Mouse (Mus musculus): ENCODE results near the gene Gm17482. TPM values are rescaled to one million over a fixed set of nuclear protein-coding genes. Genes with fewer than 3 reads are reported as not detected.

The Gm17482 gene
- polyA plus RNA-seq, 1 experiment from 2014 or later, result not detected

- no peaks in the 10 kb centered on the region for H3K79me2 ChIP-seq (ENCODE audit: inconsistent target)
- WGBS (ENCODE audit: missing documents), result 97% methylated on average over 10 of the region's 10 CpGs
These were observed 41.6 kb downstream of the Gm17482 start for GRCm38 (mm10) chr6:115268551-115269385.

GRCm38 (mm10) chr6:115269561-115269960, 42.4 kb downstream of the Gm17482 start:
- H3K4me3 ChIP-seq (ENCODE audit: inconsistent target), result no peak overlapping the region
- H3K36me3 ChIP-seq (ENCODE audit: inconsistent target), result no peaks in the 10 kb centered on the region
- H3K79me2 ChIP-seq (ENCODE audit: inconsistent target), result no peaks in the 10 kb centered on the region
- 89% methylated on average over 5 of the region's 5 CpGs for WGBS (ENCODE audit: missing documents)
- 0 out of 2 replicates have a peak overlapping the region, but pooled peaks have one; percentile 5 for H3K27ac ChIP-seq

More at GRCm38 (mm10) chr6:115268551-115269385, 41.6 kb downstream of the Gm17482 start:
- Histone ChIP-seq H3K27ac (no peak overlapping the region), H3K4me3 (ENCODE audit: inconsistent target) (no peak overlapping the region), H3K36me3 (ENCODE audit: inconsistent target) (no peaks in the 10 kb centered on the region)

GRCm38 (mm10) chr6:115270085-115270484, 42.9 kb downstream of the Gm17482 start:
- H3K27ac ChIP-seq, result 0 out of 2 replicates have a peak overlapping the region, but pooled peaks have one; percentile 5
- no peaks in the 10 kb centered on the region for H3K36me3 ChIP-seq (ENCODE audit: inconsistent target)
- 60% methylated on average over 2 of the region's 2 CpGs for WGBS (ENCODE audit: missing documents)
- H3K79me2 ChIP-seq (ENCODE audit: inconsistent target), result no peaks in the 10 kb centered on the region
- no peak overlapping the region for H3K4me3 ChIP-seq (ENCODE audit: inconsistent target)

GRCm38 (mm10) chr6:115271326-115271725, 44.2 kb downstream of the Gm17482 start:
- no peaks in the 10 kb centered on the region for H3K79me2 ChIP-seq (ENCODE audit: inconsistent target)
- H3K27ac ChIP-seq, result no peak overlapping the region
- H3K36me3 ChIP-seq (ENCODE audit: inconsistent target), result no peaks in the 10 kb centered on the region
- no peak overlapping the region for H3K4me3 ChIP-seq (ENCODE audit: inconsistent target)
- 92% methylated on average over 3 of the region's 3 CpGs for WGBS (ENCODE audit: missing documents)

- Histone ChIP-seq H3K27ac (no peak overlapping the region), H3K4me3 (ENCODE audit: inconsistent target) (no peak overlapping the region), H3K79me2 (ENCODE audit: inconsistent target) (no peaks in the 10 kb centered on the region), H3K36me3 (ENCODE audit: inconsistent target) (no peaks in the 10 kb centered on the region)
- WGBS (ENCODE audit: missing documents), result 39% methylated on average over 4 of the region's 4 CpGs
These were observed 44.7 kb downstream of the Gm17482 start for GRCm38 (mm10) chr6:115271866-115272271.

- WGBS (ENCODE audit: missing documents), result 97% methylated on average over 8 of the region's 10 CpGs
- H3K27ac ChIP-seq, result no peak overlapping the region
- no peaks in the 10 kb centered on the region for H3K36me3 ChIP-seq (ENCODE audit: inconsistent target)
- H3K4me3 ChIP-seq (ENCODE audit: inconsistent target), result no peak overlapping the region
- H3K79me2 ChIP-seq (ENCODE audit: inconsistent target), result no peaks in the 10 kb centered on the region
These were observed 46.2 kb downstream of the Gm17482 start for GRCm38 (mm10) chr6:115273346-115273745.

- WGBS (ENCODE audit: missing documents), result 93% methylated on average over 7 of the region's 9 CpGs
- no peaks in the 10 kb centered on the region for H3K36me3 ChIP-seq (ENCODE audit: inconsistent target)
- H3K79me2 ChIP-seq (ENCODE audit: inconsistent target), result no peaks in the 10 kb centered on the region
- H3K27ac ChIP-seq, result no peak overlapping the region
- no peak overlapping the region for H3K4me3 ChIP-seq (ENCODE audit: inconsistent target)
These were observed 47.6 kb downstream of the Gm17482 start for GRCm38 (mm10) chr6:115274705-115275104.

GRCm38 (mm10) chr6:115275116-115275815, 48.1 kb downstream of the Gm17482 start:
- H3K36me3 ChIP-seq (ENCODE audit: inconsistent target), result no peaks in the 10 kb centered on the region
- no peak overlapping the region for H3K27ac ChIP-seq
- H3K4me3 ChIP-seq (ENCODE audit: inconsistent target), result no peak overlapping the region
- WGBS (ENCODE audit: missing documents), result 100% methylated on average over 10 of the region's 10 CpGs
- H3K79me2 ChIP-seq (ENCODE audit: inconsistent target), result no peaks in the 10 kb centered on the region

GRCm38 (mm10) chr6:115278086-115278485, 50.9 kb downstream of the Gm17482 start:
- WGBS (ENCODE audit: missing documents), result 74% methylated on average over 8 of the region's 8 CpGs
- H3K27ac ChIP-seq, result no peak overlapping the region
- H3K4me3 ChIP-seq (ENCODE audit: inconsistent target), result no peak overlapping the region
- no peaks in the 10 kb centered on the region for H3K36me3 ChIP-seq (ENCODE audit: inconsistent target)
- no peaks in the 10 kb centered on the region for H3K79me2 ChIP-seq (ENCODE audit: inconsistent target)

GRCm38 (mm10) chr6:115279639-115280038, 52.5 kb downstream of the Gm17482 start:
- Histone ChIP-seq H3K27ac (no peak overlapping the region), H3K36me3 (ENCODE audit: inconsistent target) (no peaks in the 10 kb centered on the region), H3K4me3 (ENCODE audit: inconsistent target) (no peak overlapping the region), H3K79me2 (ENCODE audit: inconsistent target) (no peaks in the 10 kb centered on the region)
- 85% methylated on average over 2 of the region's 2 CpGs for WGBS (ENCODE audit: missing documents)

GRCm38 (mm10) chr6:115284153-115284552, 57.0 kb downstream of the Gm17482 start:
- peak overlapping the region; percentile 91 for H3K27ac ChIP-seq
- WGBS (ENCODE audit: missing documents), result 8% methylated on average over 2 of the region's 2 CpGs
- H3K36me3 ChIP-seq (ENCODE audit: inconsistent target), result no peaks in the 10 kb centered on the region
- no peak overlapping the region for H3K4me3 ChIP-seq (ENCODE audit: inconsistent target)
- H3K79me2 ChIP-seq (ENCODE audit: inconsistent target), result no peaks in the 10 kb centered on the region

- H3K79me2 ChIP-seq (ENCODE audit: inconsistent target), result no peaks in the 10 kb centered on the region
- H3K4me3 ChIP-seq (ENCODE audit: inconsistent target), result no peak overlapping the region
- H3K27ac ChIP-seq, result no peak overlapping the region
- H3K36me3 ChIP-seq (ENCODE audit: inconsistent target), result no peaks in the 10 kb centered on the region
- 94% methylated on average over 6 of the region's 6 CpGs for WGBS (ENCODE audit: missing documents)
These were observed 59.3 kb downstream of the Gm17482 start for GRCm38 (mm10) chr6:115286441-115286840.

GRCm38 (mm10) chr6:115288223-115288622, 61.1 kb downstream of the Gm17482 start:
- no peak overlapping the region for H3K27ac ChIP-seq
- H3K36me3 ChIP-seq (ENCODE audit: inconsistent target), result no peaks in the 10 kb centered on the region
- H3K79me2 ChIP-seq (ENCODE audit: inconsistent target), result no peaks in the 10 kb centered on the region
- WGBS (ENCODE audit: missing documents), result 67% methylated on average over 3 of the region's 3 CpGs
- H3K4me3 ChIP-seq (ENCODE audit: inconsistent target), result no peak overlapping the region

- no peaks in the 10 kb centered on the region for H3K79me2 ChIP-seq (ENCODE audit: inconsistent target)
- no peaks in the 10 kb centered on the region for H3K36me3 ChIP-seq (ENCODE audit: inconsistent target)
- peak overlapping the region; percentile 13; the same call in 1 of the 2 replicates for H3K27ac ChIP-seq
- WGBS (ENCODE audit: missing documents), result 83% methylated on average over 5 of the region's 5 CpGs
- no peak overlapping the region for H3K4me3 ChIP-seq (ENCODE audit: inconsistent target)
These were observed 63.4 kb downstream of the Gm17482 start for GRCm38 (mm10) chr6:115290561-115290960.

GRCm38 (mm10) chr6:115291068-115291467, 63.9 kb downstream of the Gm17482 start:
- Histone ChIP-seq H3K4me3 (ENCODE audit: inconsistent target) (no peak overlapping the region), H3K36me3 (ENCODE audit: inconsistent target) (no peaks in the 10 kb centered on the region), H3K79me2 (ENCODE audit: inconsistent target) (no peaks in the 10 kb centered on the region), H3K27ac (peak overlapping the region; percentile 13; the same call in 1 of the 2 replicates)
- WGBS (ENCODE audit: missing documents), result 21% methylated on average over 2 of the region's 2 CpGs

Data from macrophage (primary cell).